Mouse (Mus musculus) kidney, postnatal 14 days (tissue): Measurements from ENCODE around the gene Ptprg.
"Not testable (repeated sequence)": the region's sequence is repeated elsewhere in the genome, so short reads cannot be mapped to it uniquely, and the experiment has no call there.

ENCODE experiments used
- DNase-seq: peaks from one replicate; pipeline ENCODE4 v3.0.0; 2022; ENCODE audit warnings: mixed read lengths

Ptprg gene

GRCm38 (mm10) chr14:12276031-12276430 lies 722.7 kb downstream of the Ptprg start:
- no peak for DNase-seq

- DNase-seq = no peak
Measured at GRCm38 (mm10) chr14:12283641-12284040, 730.3 kb downstream of the Ptprg start, which contains the start of gene Gm49355. Gene Gm49355, plus strand, starts transcription at chr14:12283976.

GRCm38 (mm10) chr14:12284141-12284912 lies 731.0 kb downstream of the Ptprg start, which contains the start of gene 3830406C13Rik:
Gene 3830406C13Rik, plus strand, starts transcription at chr14:12284173.
- peak; percentile 91 for DNase-seq

- not testable (repeated sequence) for DNase-seq
Measured at GRCm38 (mm10) chr14:12289747-12290146, 736.4 kb downstream of the Ptprg start.
